Mouse (Mus musculus) midbrain, embryonic 11.5 days (tissue): ENCODE measurements around the gene Lgi4. TPM values are rescaled to one million over a fixed set of nuclear protein-coding genes. Genes with fewer than 3 reads are reported as not detected.

ENCODE experiments used
- ATAC-seq: fragments of 200-750 bp; cut with Nextera tagmentation; 2 replicates; pipeline ENCODE4 v1.8.0; 2017; ENCODE audit warnings: moderate TSS enrichment, moderate library complexity; ENCODE audit not compliant: low FRiP score
- DNase-seq: peaks from one replicate; pipeline ENCODE4 v3.0.0; 2015; ENCODE audit warnings: low spot score; ENCODE audit errors: missing footprints
- H3K27ac ChIP-seq: fragments of 300-500 bp; sonication (generic); 2 replicates; pipeline ENCODE4 v1.5.1; 2014; ENCODE audit warnings: low read depth, low read length
- H3K27me3 ChIP-seq: fragments of 300-500 bp; sonication (generic); 2 replicates; pipeline ENCODE4 v1.6.1; 2014; ENCODE audit warnings: mild to moderate bottlenecking, low read length, moderate library complexity, mixed read lengths; ENCODE audit not compliant: control insufficient read depth, insufficient read depth
- H3K36me3 ChIP-seq: fragments of 300-500 bp; sonication (generic); 2 replicates; pipeline ENCODE4 v1.6.1; 2014; ENCODE audit warnings: mild to moderate bottlenecking, low read length, moderate library complexity, mixed read lengths; ENCODE audit not compliant: control insufficient read depth, insufficient read depth
- H3K4me1 ChIP-seq: fragments of 300-500 bp; sonication (generic); 2 replicates; pipeline ENCODE4 v1.6.1; 2014; ENCODE audit warnings: low read length; ENCODE audit not compliant: control insufficient read depth, insufficient read depth
- H3K4me2 ChIP-seq: fragments of 300-500 bp; sonication (generic); 2 replicates; pipeline ENCODE4 v1.6.1; 2014; ENCODE audit warnings: mild to moderate bottlenecking, moderate library complexity
- H3K4me3 ChIP-seq: fragments of 300-500 bp; sonication (generic); 2 replicates; pipeline ENCODE4 v1.5.1; 2014; ENCODE audit warnings: low read depth, low read length
- H3K9ac ChIP-seq: fragments of 300-500 bp; sonication (generic); 2 replicates; pipeline ENCODE4 v1.6.1; 2014; ENCODE audit warnings: low read length
- H3K9me3 ChIP-seq: fragments of 300-500 bp; sonication (generic); 2 replicates; pipeline ENCODE4 v1.6.1; 2016; ENCODE audit warnings: low read length; ENCODE audit not compliant: control insufficient read depth
- WGBS: fragments of 180-500 bp; shearing (Covaris S2); extraction: QIAGEN DNeasy Blood & Tissue Kit; methylation state at CpG from one replicate; pipeline ENCODE4 v1.1.7; 2014; 5-methylcytosine and 5-hydroxymethylcytosine counted together
- microRNA-seq: library from miRNA; unstranded; fragments of <30 nt; microRNA quantifications from one replicate; pipeline ENCODE4, GENCODE M21; 2017
- polyA plus RNA-seq: library from polyadenylated mRNA; unstranded; fragments of >200 nt; fragmentation: Nextera tagmentation; extraction: Ambion mirVana; gene quantifications from 2 replicates; pipeline ENCODE4 v1.2.1, GENCODE M21; 2014

The Lgi4 gene
- polyA plus RNA-seq, 1 experiment from 2014 or later = 0.85 TPM

DNA sequence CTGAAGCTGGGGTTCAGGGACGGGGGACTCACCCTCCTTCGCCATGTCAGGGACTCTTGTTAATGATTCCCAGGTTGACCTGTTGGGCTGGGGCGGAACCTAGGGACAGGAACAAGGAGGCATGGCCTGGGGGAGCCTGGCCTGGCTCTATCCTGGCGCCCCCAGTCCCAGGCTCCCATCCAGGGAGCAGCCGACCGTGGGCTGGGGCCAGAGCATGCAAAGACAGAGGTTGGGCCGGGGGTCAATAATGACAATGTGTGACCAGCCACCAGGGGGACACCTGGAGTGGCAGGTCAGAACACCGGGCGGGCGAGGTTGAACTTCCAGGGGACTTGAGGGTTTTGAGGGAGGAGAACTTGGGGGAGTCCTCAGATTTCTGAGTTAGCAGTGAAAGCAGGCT is 55.5 kb downstream of the Lgi4 start:
- 54% methylated on average over 10 of the region's 10 CpGs for WGBS
- no peak overlapping the region for H3K9ac ChIP-seq

DNA sequence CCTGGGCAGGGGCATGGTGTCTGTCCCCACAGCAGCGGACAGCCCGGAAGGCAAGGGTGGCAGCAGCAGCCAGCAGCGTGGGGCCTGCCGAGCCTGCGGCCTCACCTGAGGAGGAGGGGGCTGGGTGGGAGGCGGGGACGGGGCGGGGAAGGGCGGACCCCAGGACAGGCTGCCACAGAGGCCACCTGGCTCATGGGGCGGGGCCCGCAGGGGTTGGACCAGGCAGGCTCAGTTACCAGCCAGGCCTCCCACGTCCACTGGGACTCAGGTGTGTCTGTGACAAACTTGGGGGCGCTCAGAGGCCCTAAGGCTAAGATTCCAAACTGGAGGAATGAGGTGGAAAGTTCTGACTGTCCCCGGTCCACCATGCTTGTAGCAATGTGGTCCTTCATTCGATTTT is 56.0 kb downstream of the Lgi4 start, which contains the start of gene Hpn:
Gene Hpn (minus strand): TSS at position 109 of the 400 bp plus-strand sequence.
- no peak within 1 kb of the TSS for H3K9ac ChIP-seq
- no peaks in the 10 kb centered on the region for H3K36me3 ChIP-seq
- ATAC-seq (no peak), DNase-seq (no peak)
- H3K4me3 ChIP-seq = no peak within 1 kb of the TSS
- no peaks in the 10 kb centered on the region for H3K27me3 ChIP-seq
- 0 out of 2 replicates have a peak, but pooled peaks cover 4% of the 10 kb centered on the region for H3K4me1 ChIP-seq
- no peak within 1 kb of the TSS for H3K4me2 ChIP-seq
- no peak within 1 kb of the TSS for H3K27ac ChIP-seq
- 20% methylated on average over 15 of the region's 15 CpGs for WGBS
- H3K9me3 ChIP-seq = no peaks in the 10 kb centered on the region

More for the DNA sequence above, 55.5 kb downstream of the Lgi4 start:
- DNase-seq (no peak), ATAC-seq (no peak)
- 0 out of 2 replicates have a peak, but pooled peaks cover 4% of the 10 kb centered on the region for H3K4me1 ChIP-seq
- H3K9me3 ChIP-seq = no peaks in the 10 kb centered on the region
- H3K36me3 ChIP-seq = no peaks in the 10 kb centered on the region
- H3K27me3 ChIP-seq = no peaks in the 10 kb centered on the region
- no peak overlapping the region for H3K27ac ChIP-seq
- no peak overlapping the region for H3K4me2 ChIP-seq
- no peak overlapping the region for H3K4me3 ChIP-seq

DNA sequence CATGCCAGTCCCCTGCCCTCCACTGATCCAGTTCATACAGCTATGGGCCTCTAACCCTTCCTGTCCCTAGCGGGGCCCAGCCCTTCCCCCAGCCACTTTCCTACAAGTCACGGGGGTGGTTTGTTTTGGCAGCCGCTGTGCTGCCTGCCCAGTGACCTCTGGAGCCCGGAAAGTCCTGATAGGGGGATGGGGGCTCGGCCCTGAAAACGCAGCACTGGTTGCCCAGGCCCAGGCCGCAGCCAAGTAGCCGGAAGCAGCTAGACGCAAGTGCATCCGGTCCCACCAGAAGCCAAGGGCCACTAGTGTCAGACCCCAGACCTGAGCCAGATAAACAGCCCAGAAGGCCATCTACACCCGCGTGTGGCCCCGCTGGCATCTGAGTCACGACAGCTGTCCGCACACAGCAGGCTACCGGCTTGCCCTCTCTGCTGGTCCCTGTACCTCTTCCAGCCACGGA is 56.5 kb downstream of the Lgi4 start:
- ATAC-seq = no peak
- 32% methylated on average over 15 of the region's 17 CpGs for WGBS
- Histone ChIP-seq H3K4me2 (no peak overlapping the region), H3K9me3 (no peaks in the 10 kb centered on the region), H3K27ac (no peak overlapping the region), H3K36me3 (no peaks in the 10 kb centered on the region), H3K9ac (no peak overlapping the region), H3K4me3 (no peak overlapping the region), H3K4me1 (0 out of 2 replicates have a peak, but pooled peaks cover 4% of the 10 kb centered on the region), H3K27me3 (no peaks in the 10 kb centered on the region)
- DNase-seq = peak; percentile 88

- Histone ChIP-seq H3K4me2 (no peak overlapping the region), H3K4me3 (no peak overlapping the region), H3K9ac (no peak overlapping the region), H3K27me3 (no peaks in the 10 kb centered on the region), H3K36me3 (no peaks in the 10 kb centered on the region), H3K9me3 (no peaks in the 10 kb centered on the region), H3K4me1 (0 out of 2 replicates have a peak, but pooled peaks cover 4% of the 10 kb centered on the region), H3K27ac (no peak overlapping the region)
- WGBS = 34% methylated on average over 16 of the region's 16 CpGs
- no peak for DNase-seq
- peak; percentile 59 for ATAC-seq
These were observed 57.6 kb downstream of the Lgi4 start for GRCm38 (mm10) chr7:31116721-31117145.

DNA sequence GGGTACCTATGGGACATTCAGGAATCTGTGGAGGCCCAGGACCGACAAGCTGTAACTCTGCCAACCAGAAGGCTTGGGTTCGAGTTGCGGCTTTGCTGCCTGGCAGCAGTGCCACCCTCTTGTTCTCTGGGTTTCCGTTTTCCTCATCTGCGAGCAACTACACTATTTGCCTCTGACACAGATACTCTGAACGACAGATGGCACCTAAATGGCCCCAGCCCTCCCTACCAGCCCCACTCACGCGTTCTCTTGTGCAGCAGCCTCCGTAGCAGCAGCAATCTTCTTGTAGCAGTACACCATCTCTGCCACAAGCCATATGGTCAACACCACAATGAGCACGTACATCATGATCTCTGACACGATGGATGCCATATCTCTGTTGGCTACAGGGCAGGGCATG is 58.3 kb downstream of the Lgi4 start:
- no peak overlapping the region for H3K4me3 ChIP-seq
- H3K4me2 ChIP-seq = no peak overlapping the region
- H3K27ac ChIP-seq = no peak overlapping the region
- WGBS = 87% methylated on average over 11 of the region's 11 CpGs
- H3K4me1 ChIP-seq = 0 out of 2 replicates have a peak, but pooled peaks cover 4% of the 10 kb centered on the region
- no peak for DNase-seq
- no peak overlapping the region for H3K9ac ChIP-seq
- no peak for ATAC-seq
- no peaks in the 10 kb centered on the region for H3K36me3 ChIP-seq
- no peaks in the 10 kb centered on the region for H3K9me3 ChIP-seq
- H3K27me3 ChIP-seq = no peaks in the 10 kb centered on the region

DNA sequence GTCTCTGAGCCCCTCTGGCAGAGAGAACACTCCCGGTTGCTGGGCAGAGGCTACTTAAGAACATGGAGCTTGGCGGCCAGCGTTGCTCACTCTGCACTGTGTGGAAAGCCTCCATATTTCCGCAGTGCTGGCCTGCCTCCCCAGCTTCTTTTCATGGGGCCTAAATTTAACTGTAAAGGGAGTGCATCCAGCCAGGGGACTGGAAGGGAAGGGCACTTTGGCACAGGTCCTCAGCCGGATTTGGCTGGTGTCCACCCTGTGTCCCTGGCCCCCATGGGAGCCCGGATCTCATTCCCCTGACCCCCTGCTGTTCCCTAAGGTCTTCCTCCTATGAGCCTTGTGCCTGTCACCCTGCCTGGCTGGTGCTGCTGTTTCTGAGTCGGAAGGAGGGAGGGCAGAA is 59.3 kb downstream of the Lgi4 start:
- no peaks in the 10 kb centered on the region for H3K27me3 ChIP-seq
- H3K9ac ChIP-seq = no peak overlapping the region
- H3K9me3 ChIP-seq = no peaks in the 10 kb centered on the region
- 0 out of 2 replicates have a peak, but pooled peaks cover 4% of the 10 kb centered on the region for H3K4me1 ChIP-seq
- ATAC-seq (no peak), DNase-seq (no peak)
- no peak overlapping the region for H3K27ac ChIP-seq
- H3K4me2 ChIP-seq = no peak overlapping the region
- 83% methylated on average over 7 of the region's 7 CpGs for WGBS
- no peak overlapping the region for H3K4me3 ChIP-seq
- H3K36me3 ChIP-seq = no peaks in the 10 kb centered on the region

DNA sequence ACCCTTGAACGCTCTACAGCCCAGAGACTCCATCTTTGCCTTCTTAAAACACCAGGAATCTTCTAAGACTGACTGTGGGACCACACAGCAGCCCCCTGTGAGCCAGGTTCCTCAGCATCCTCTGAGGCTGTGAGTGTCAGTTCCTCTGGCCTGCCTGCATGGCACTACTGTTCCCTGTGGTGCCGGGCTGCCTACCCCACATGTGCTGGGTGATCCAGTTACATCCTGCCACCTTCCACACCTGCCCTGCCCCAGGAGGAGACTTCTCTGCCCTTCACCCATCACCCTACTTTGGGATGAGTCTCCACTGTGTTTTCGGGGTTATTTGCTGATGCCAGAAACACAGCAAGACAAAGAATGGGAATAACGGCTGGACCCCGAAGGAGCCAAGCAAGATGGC is 60.4 kb downstream of the Lgi4 start:
- Histone ChIP-seq H3K9me3 (no peaks in the 10 kb centered on the region), H3K4me3 (no peak overlapping the region), H3K27ac (no peak overlapping the region), H3K4me1 (0 out of 2 replicates have a peak, but pooled peaks cover 4% of the 10 kb centered on the region), H3K27me3 (no peaks in the 10 kb centered on the region; the same call in 1 of the 2 replicates), H3K9ac (no peak overlapping the region), H3K36me3 (no peaks in the 10 kb centered on the region), H3K4me2 (no peak overlapping the region)
- DNase-seq = no peak
- 87% methylated on average over 5 of the region's 5 CpGs for WGBS
- no peak for ATAC-seq

Small RNA genes within 50 kb of the gene (microRNA-seq; reads per million reads assigned to microRNA genes)
- gene Mir7050 = not detected

Other genes with a start within 250 kb of the Lgi4 start
- not detected in 2 replicates for gene Ffar2, start 235.6 kb upstream of the Lgi4 start, polyA plus RNA-seq
- not detected in 2 replicates for gene Ffar3, start 203.2 kb upstream of the Lgi4 start, polyA plus RNA-seq
- not detected in 2 replicates for gene Ffar1, start 197.8 kb upstream of the Lgi4 start, polyA plus RNA-seq
- not detected in 2 replicates for gene Cd22, start 179.0 kb upstream of the Lgi4 start, polyA plus RNA-seq
- 0.44 and 0.47 TPM in 2 replicates for gene Mag, start 144.5 kb upstream of the Lgi4 start, polyA plus RNA-seq
- not detected in 2 replicates for gene Hamp2, start 134.7 kb upstream of the Lgi4 start, polyA plus RNA-seq
- gene Hamp, start 115.3 kb upstream of the Lgi4 start, polyA plus RNA-seq = 0.40 TPM in 1 of 2 replicates, not detected in the other
- 20.6 and 21.7 TPM in 2 replicates for gene Usf2, start 102.5 kb upstream of the Lgi4 start, polyA plus RNA-seq
- gene Lsr, start 85.9 kb upstream of the Lgi4 start, polyA plus RNA-seq = 10.2 and 13.1 TPM in 2 replicates
- 0.25 and 0.62 TPM in 2 replicates for gene Fam187b, start 85.6 kb upstream of the Lgi4 start, polyA plus RNA-seq
- 11.3 and 12.6 TPM in 2 replicates for gene Fxyd5, start 16.9 kb upstream of the Lgi4 start, polyA plus RNA-seq
- 5.4 and 6.2 TPM in 2 replicates for gene Fxyd7, start 7.9 kb upstream of the Lgi4 start, polyA plus RNA-seq
- gene Fxyd1, start 2.1 kb upstream of the Lgi4 start, polyA plus RNA-seq = 4.8 and 5.4 TPM in 2 replicates
- 1.8 and 2.3 TPM in 2 replicates for gene Fxyd3, start 17.4 kb downstream of the Lgi4 start, polyA plus RNA-seq
- 0.44 and 1.2 TPM in 2 replicates for gene Hpn, start 55.9 kb downstream of the Lgi4 start, polyA plus RNA-seq
- gene Scn1b, start 67.7 kb downstream of the Lgi4 start, polyA plus RNA-seq = 0.52 and 1.1 TPM in 2 replicates
- gene Gramd1a, start 96.6 kb downstream of the Lgi4 start, polyA plus RNA-seq = 104 and 109 TPM in 2 replicates
- gene Scgb2b2, start 231.2 kb downstream of the Lgi4 start, polyA plus RNA-seq = not detected in 2 replicates
- not detected in 2 replicates for gene Scgb1b2, start 232.5 kb downstream of the Lgi4 start, polyA plus RNA-seq